ENCODE assay signal across 9 mouse cellular contexts in the genomic region with DNA sequence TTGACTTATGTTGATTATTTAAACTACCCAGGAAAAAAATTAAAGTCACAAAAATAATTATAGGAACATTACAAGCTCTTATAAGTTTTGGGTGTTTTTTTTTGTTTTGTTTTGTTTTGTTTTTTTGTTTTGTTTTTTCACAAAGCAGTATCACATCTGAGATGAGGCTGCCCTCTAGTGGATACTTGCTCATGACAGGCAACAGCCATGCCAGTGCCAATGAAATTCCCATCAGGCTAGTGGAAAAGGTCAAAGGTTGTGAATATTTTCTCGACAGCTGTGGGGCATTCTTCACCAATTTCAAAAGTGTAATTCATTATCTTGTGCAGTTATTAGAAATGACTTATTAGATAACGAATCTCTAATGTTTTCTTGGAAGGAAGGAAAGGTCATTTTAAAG.
A peak's percentile ranks its signal among the peaks of the same experiment; 100 is the strongest.
DNase-seq lines count a peak whose midpoint lies in the region; ATAC-seq lines count a peak whose summit lies in the region.
"Had no signal": no experiment of that assay in that cellular context is flagged by ENCODE, and none has a peak within 500 bp of the region (broad histone marks: within the 10 kb centered on the region; RNA-seq: fewer than 3 reads in every experiment).

No protein-coding gene starts in this region.

- no peaks in the 10 kb centered on the region for H3K36me3 ChIP-seq in kidney, embryonic 15.5 days
- H3K36me3 ChIP-seq: neural tube, embryonic 12.5 days had no signal

- no peak overlapping the region for H3K27ac ChIP-seq in kidney, embryonic 15.5 days
- H3K27ac ChIP-seq: neural tube, embryonic 12.5 days had no signal

- H3K4me2 ChIP-seq in kidney, embryonic 15.5 days = no peak overlapping the region
- H3K4me2 ChIP-seq: neural tube, embryonic 12.5 days had no signal

- H3K27me3 ChIP-seq in kidney, embryonic 15.5 days = peaks cover 17% of the 10 kb centered on the region

- H3K4me3 ChIP-seq in kidney, embryonic 15.5 days (replicated peaks) = no peak overlapping the region
- H3K4me3 ChIP-seq: neural tube, embryonic 12.5 days had no signal

- peaks cover 22% of the 10 kb centered on the region for H3K4me1 ChIP-seq in kidney, embryonic 15.5 days
- H3K4me1 ChIP-seq: neural tube, embryonic 12.5 days had no signal

- WGBS in kidney, embryonic 15.5 days = 8% methylated on average over 2 of the region's 2 CpGs

- H3K9ac ChIP-seq in kidney, embryonic 15.5 days = no peak overlapping the region
- H3K9ac ChIP-seq: neural tube, embryonic 12.5 days had no signal

- intact Hi-C loops in left cerebral cortex, postnatal 4 days (cut with DNase I) = loop anchor here (5.0 to 10.0 kb wide), 2 partner anchors 472 to 1279 kb away; no protein-coding TSS in a partner anchor

- no peak for ATAC-seq in kidney, embryonic 15.5 days (replicated peaks; ENCODE audit: low FRiP score)
- ATAC-seq in granulocyte monocyte progenitor cell, adult 5-6 weeks (replicated peaks; ENCODE audit: poor library complexity, severe bottlenecking) = 0 out of 2 replicates have a peak, but pooled peaks have one; percentile 38

- H3K9me3 ChIP-seq in kidney, embryonic 15.5 days (replicated peaks) = no peaks in the 10 kb centered on the region
- H3K9me3 ChIP-seq: neural tube, embryonic 12.5 days had no signal

- peak; percentile 66 for DNase-seq in kidney, adult 11 months
- peak; percentile 61 for DNase-seq in ES-CJ7 (ENCODE audit: low read depth, low spot score)
- DNase-seq in cerebellum, adult 8-10 months = peak; percentile 73
- DNase-seq in left cerebral cortex, postnatal 4 days = peak; percentile 71
- peak; percentile 62 for DNase-seq in right cerebral cortex, postnatal 4 days
- no peak for DNase-seq in spleen, postnatal 36 days (ENCODE audit: low spot score in 2 of 2)

Comparison
In these comparisons a context has a peak if more than half of its experiments do, and no peak if none do; other contexts are left out.
1. DNase-seq: peak in kidney, adult 11 months (single experiment), ES-CJ7 (single experiment), cerebellum, adult 8-10 months (single experiment), left cerebral cortex, postnatal 4 days (single experiment) and right cerebral cortex, postnatal 4 days (single experiment); none in spleen, postnatal 36 days (0 of 2).